Mouse (Mus musculus): ENCODE results near the gene Crym.

GRCm38 (mm10) chr7:120178935-120179334 is 23.0 kb downstream of the Crym start:
- no peak for TF ChIP-seq CTCF (IDR thresholded peaks at IDR 0.05)
- no peak for TF ChIP-seq EP300 (IDR thresholded peaks at IDR 0.05)
